Mouse (Mus musculus) monocyte, adult 2 months (primary cell): ENCODE results near the gene Gm10772.
"Not testable (repeated sequence)": the region's sequence is repeated elsewhere in the genome, so short reads cannot be mapped to it uniquely, and the experiment has no call there.

Experiments
- DNase-seq, 2 experiments: peaks; one replicate each; pipeline ENCODE4 v3.0.0; 2022; ENCODE audit warnings: low spot score in 2 of 2, low read depth in 1 of 2

The Gm10772 gene

DNA sequence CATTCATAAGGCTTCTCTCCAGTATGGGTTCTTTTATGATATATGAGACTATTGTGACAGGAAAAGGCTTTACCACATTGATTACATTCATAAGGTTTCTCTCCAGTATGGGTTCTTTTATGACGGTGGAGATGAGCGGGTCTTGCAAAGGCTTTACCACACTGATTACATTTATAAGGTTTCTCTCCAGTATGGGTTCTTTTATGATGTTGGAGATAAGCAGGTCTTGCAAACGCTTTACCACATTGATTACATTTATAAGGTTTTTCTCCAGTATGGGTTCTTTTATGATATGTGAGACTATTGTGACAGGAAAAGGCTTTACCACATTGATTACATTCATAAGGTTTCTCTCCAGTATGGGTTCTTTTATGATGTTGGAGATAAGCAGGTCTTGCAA lies at the start of gene Gm10772:
Gene Gm10772, minus strand, starts transcription at position 101 of the 400 bp plus-strand sequence.
- DNase-seq: not testable (repeated sequence)

DNA sequence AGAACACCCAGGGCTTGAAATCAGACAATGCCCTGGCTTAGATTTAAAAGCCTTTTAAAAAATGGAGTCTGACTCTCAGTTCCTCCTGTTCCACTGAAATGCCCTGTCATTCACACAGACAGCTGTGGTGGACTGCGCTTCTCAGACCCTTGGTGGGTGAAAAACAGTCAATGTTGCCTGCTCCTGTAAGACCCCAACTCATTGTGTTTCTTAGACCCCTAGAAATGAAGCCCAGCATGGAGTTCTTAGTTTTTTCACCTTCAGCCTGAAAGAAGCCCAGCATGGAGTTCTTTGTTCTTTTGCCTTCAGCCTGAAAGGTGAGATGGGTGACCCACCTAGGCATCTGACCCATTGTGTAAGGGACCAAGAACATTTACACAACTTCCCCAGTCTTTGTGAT lies 36.5 kb upstream of the Gm10772 start:
- DNase-seq: not testable (repeated sequence)

DNA sequence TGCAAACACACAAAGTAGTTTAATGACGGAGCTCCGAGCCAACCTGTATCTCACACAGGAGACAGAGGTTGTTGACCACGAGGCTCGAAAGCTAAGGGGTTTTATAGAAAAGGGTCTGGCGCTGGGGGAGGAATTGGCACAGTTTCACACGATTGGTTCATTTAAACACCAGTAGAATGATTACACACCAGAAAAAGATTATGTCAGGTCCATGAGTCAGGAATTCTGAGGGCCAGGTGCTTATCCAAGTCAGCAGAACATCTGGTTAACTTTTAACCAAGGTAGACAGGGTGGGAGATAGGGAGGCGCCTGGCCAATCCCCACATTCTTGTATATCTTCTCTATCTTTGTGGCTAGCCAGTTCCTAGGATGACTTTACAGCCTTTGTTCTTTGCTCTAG lies 35.8 kb upstream of the Gm10772 start:
- not testable (repeated sequence) for DNase-seq

DNA sequence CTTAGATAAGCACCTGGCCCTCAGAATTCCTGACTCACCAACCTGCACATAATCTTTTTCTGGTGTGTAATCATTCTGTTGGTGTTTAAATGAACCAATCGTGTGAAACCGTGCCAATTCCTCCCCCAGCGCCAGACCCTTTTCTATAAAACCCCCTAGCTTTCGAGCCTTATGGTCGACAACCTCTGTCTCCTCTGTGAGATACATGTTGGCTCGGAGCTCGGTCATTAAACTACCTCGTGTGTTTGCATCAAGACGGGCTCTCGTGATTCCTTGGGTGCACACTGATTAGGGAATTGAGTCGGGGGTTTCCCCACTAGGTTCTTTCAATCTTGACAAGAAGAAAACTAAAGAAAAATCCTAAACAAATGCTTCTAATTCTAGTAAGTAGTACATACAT lies 13.0 kb downstream of the Gm10772 start:
- no peak for DNase-seq

DNA sequence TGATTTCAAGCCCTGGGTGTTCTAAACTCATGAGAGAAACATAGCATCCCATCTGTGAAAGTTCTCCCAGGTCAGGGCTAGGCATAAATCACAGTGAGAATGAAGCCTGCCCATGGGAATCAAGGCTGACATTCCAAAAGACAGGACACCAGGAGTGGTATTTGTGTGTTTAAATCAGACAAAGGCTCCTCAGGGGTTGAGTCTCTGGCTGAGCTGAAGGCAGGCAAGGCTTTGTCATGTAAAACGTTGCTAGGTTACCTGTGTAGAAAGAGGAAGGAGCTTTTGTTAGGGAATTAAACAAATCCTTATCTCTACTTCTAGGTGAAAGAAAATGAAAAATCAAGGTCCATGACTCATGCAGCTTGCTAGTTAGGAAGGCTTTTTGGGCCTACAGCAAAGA lies 13.6 kb downstream of the Gm10772 start:
- not testable (repeated sequence) for DNase-seq

DNA sequence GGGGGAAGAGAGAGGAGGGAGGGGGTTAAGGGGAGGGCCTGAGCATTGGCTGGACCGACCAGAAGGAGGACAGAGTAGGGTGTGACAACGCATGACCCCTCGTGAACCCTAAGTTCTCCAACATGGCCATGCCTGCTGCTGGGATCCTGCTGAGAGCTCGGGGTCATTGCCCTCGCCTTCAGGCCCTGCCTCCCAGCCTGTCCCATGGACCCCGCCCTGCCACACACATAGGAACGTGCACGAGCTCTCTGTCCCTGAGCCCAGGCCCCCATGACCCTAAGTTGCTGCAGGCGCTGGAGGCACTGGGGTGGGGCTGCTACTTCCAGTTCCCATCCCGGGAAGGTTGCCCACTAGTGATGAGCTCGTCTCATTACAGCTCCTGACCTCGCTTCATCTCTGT lies 48.2 kb downstream of the Gm10772 start:
- not testable (repeated sequence) for DNase-seq
